8 mouse cellular contexts compared by ENCODE assay signal in the genomic region with DNA sequence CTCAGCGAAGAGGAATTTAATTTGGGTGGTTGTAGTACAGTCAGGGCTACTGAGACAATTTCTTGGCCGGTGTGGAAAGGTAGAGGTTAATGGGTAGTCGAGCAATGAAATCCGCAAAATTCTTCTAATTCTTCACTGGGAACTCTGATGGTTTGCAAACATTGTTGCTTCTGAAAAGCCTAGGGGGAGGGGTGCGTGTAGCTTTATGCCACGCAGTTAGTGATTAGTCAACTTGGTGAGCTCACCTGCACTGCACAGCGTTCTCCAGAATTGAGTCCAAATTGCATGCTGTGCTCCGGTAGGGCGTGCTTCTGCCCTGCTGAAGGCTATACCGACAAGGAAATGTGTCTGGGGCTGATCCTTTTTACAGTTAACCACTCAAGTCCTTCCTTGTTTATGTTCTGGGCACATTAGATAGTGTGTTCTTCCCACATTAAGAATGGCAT. TPM values are rescaled to one million over a fixed set of nuclear protein-coding genes. Genes with fewer than 3 reads are reported as not detected.
A peak's percentile ranks its signal among the peaks of the same experiment; 100 is the strongest.
DNase-seq lines count a peak whose midpoint lies in the region; ATAC-seq and TF ChIP-seq lines count a peak whose summit lies in the region.

No protein-coding gene starts in this region.

- H3K4me2 ChIP-seq in kidney, embryonic 15.5 days = no peak overlapping the region
- peak overlapping the region; percentile 6; the same call in 1 of the 2 replicates for H3K4me2 ChIP-seq in kidney, postnatal 0 days (ENCODE audit: low read length)
- no peak overlapping the region for H3K4me2 ChIP-seq in intestine, embryonic 16.5 days (ENCODE audit: low read depth, low read length)
- no peak overlapping the region for H3K4me2 ChIP-seq in hindbrain, postnatal 0 days (ENCODE audit: low read depth, low read length)

- no peaks in the 10 kb centered on the region for H3K36me3 ChIP-seq in kidney, embryonic 15.5 days
- H3K36me3 ChIP-seq in kidney, postnatal 0 days (ENCODE audit: insufficient read depth, low read length) = no peaks in the 10 kb centered on the region
- H3K36me3 ChIP-seq in intestine, embryonic 16.5 days (ENCODE audit: control insufficient read depth, insufficient read depth, low read length) = no peaks in the 10 kb centered on the region
- H3K36me3 ChIP-seq in hindbrain, postnatal 0 days (ENCODE audit: insufficient read depth, low read length) = no peaks in the 10 kb centered on the region

- peak; percentile 66 for DNase-seq in kidney, adult 18-20 months
- DNase-seq in kidney, postnatal 0 days (ENCODE audit: low spot score) = peak; percentile 35
- DNase-seq in gastrocnemius, adult 8-10 months (ENCODE audit: low spot score in 2 of 2) = no peak
- no peak for DNase-seq in hindbrain, postnatal 0 days (ENCODE audit: low spot score)

- H3K4me1 ChIP-seq in kidney, embryonic 15.5 days = peaks cover 13% of the 10 kb centered on the region; the same call in 1 of the 2 replicates
- no peaks in the 10 kb centered on the region for H3K4me1 ChIP-seq in kidney, postnatal 0 days (replicated peaks; ENCODE audit: insufficient read depth, low read length)
- no peaks in the 10 kb centered on the region for H3K4me1 ChIP-seq in intestine, embryonic 16.5 days (ENCODE audit: control insufficient read depth, insufficient read depth, low read length)
- H3K4me1 ChIP-seq in hindbrain, postnatal 0 days (ENCODE audit: insufficient read depth, low read length) = no peaks in the 10 kb centered on the region

- no peak for TF ChIP-seq CTCF in kidney, postnatal 0 days (IDR thresholded peaks at IDR 0.05; ENCODE audit: low read depth)
- TF ChIP-seq CTCF in hindbrain, postnatal 0 days (IDR thresholded peaks at IDR 0.05; ENCODE audit: low read depth) = no peak

- WGBS in kidney, embryonic 15.5 days = 56% methylated on average over 10 of the region's 10 CpGs
- 38% methylated on average over 10 of the region's 10 CpGs for WGBS in kidney, postnatal 0 days
- 36% methylated on average over 10 of the region's 10 CpGs for WGBS in intestine, embryonic 16.5 days
- WGBS in hindbrain, postnatal 0 days = 56% methylated on average over 10 of the region's 10 CpGs

- no peak for ATAC-seq in kidney, embryonic 15.5 days (replicated peaks; ENCODE audit: low FRiP score)
- ATAC-seq in activated CD4-positive, CD25-positive, alpha-beta regulatory T cell, adult 4 months = peak; percentile 28
- ATAC-seq in kidney, postnatal 0 days (replicated peaks; ENCODE audit: low FRiP score, low read depth) = no peak
- ATAC-seq in monocyte, adult 5-6 weeks (replicated peaks; ENCODE audit: insufficient number of reproducible peaks, low FRiP score, low TSS enrichment, poor library complexity, severe bottlenecking) = 0 out of 2 replicates have a peak, but pooled peaks have one; percentile 14
- ATAC-seq in intestine, embryonic 16.5 days = no peak
- ATAC-seq in hindbrain, postnatal 0 days = no peak

- H3K27ac ChIP-seq in kidney, embryonic 15.5 days = no peak overlapping the region
- no peak overlapping the region for H3K27ac ChIP-seq in kidney, postnatal 0 days
- H3K27ac ChIP-seq in intestine, embryonic 16.5 days (ENCODE audit: low read length) = no peak overlapping the region
- no peak overlapping the region for H3K27ac ChIP-seq in hindbrain, postnatal 0 days

- H3K9me3 ChIP-seq in kidney, embryonic 15.5 days (replicated peaks) = no peaks in the 10 kb centered on the region
- H3K9me3 ChIP-seq in kidney, postnatal 0 days (replicated peaks; ENCODE audit: low read length) = no peaks in the 10 kb centered on the region
- no peaks in the 10 kb centered on the region for H3K9me3 ChIP-seq in intestine, embryonic 16.5 days (ENCODE audit: control insufficient read depth, low read length)
- H3K9me3 ChIP-seq in hindbrain, postnatal 0 days (ENCODE audit: low read length) = no peaks in the 10 kb centered on the region

- no peak overlapping the region for H3K9ac ChIP-seq in kidney, embryonic 15.5 days
- H3K9ac ChIP-seq in kidney, postnatal 0 days (ENCODE audit: low read depth, low read length) = no peak overlapping the region
- no peak overlapping the region for H3K9ac ChIP-seq in intestine, embryonic 16.5 days (ENCODE audit: low read depth, low read length)
- H3K9ac ChIP-seq in hindbrain, postnatal 0 days (replicated peaks; ENCODE audit: low read length) = no peak overlapping the region

- H3K4me3 ChIP-seq in kidney, embryonic 15.5 days (replicated peaks) = no peak overlapping the region
- no peak overlapping the region for H3K4me3 ChIP-seq in kidney, postnatal 0 days (replicated peaks; ENCODE audit: low read depth, low read length)
- H3K4me3 ChIP-seq in intestine, embryonic 16.5 days (ENCODE audit: low read length) = no peak overlapping the region
- H3K4me3 ChIP-seq in hindbrain, postnatal 0 days (ENCODE audit: low read length) = no peak overlapping the region

- H3K27me3 ChIP-seq in kidney, embryonic 15.5 days = no peaks in the 10 kb centered on the region
- H3K27me3 ChIP-seq in kidney, postnatal 0 days (ENCODE audit: insufficient read depth, low read length) = no peaks in the 10 kb centered on the region
- H3K27me3 ChIP-seq in intestine, embryonic 16.5 days (replicated peaks; ENCODE audit: control insufficient read depth, insufficient read depth, low read length) = no peaks in the 10 kb centered on the region
- no peaks in the 10 kb centered on the region for H3K27me3 ChIP-seq in hindbrain, postnatal 0 days (ENCODE audit: insufficient read depth, low read length)

RNA-seq across cellular contexts. Expression of gene Nab1, which starts 1.2 kb away (rescaled TPM):
- polyA plus RNA-seq in kidney, embryonic 15.5 days (2015; fragmentation: Nextera tagmentation; extraction: Ambion mirVana) = 18.1 and 19.3 TPM in 2 replicates
- 10 to 100 TPM; 25.7 to 26.4 TPM for polyA plus RNA-seq in activated CD4-positive, CD25-positive, alpha-beta regulatory T cell, adult 4 months (2017; shearing (Covaris generic))
- polyA plus RNA-seq in kidney, postnatal 0 days (2015; fragmentation: Nextera tagmentation; extraction: Ambion mirVana) = 15.6 and 15.9 TPM in 2 replicates
- total RNA-seq in monocyte, adult 5-6 weeks (2017) = 184 to 207 TPM (median 199 TPM) in 3 replicates
- 4.6 and 5.3 TPM in 2 replicates for polyA plus RNA-seq in intestine, embryonic 16.5 days (2015; fragmentation: Nextera tagmentation; extraction: Ambion mirVana)
- total RNA-seq in gastrocnemius, adult 8-10 months (2022) = 10 to 100 TPM in 2 of 4 experiments, 1 to 10 TPM in 2; 9.2 to 11.5 (median 10.4) TPM
- 15.7 and 15.8 TPM in 2 replicates for total RNA-seq in hindbrain, postnatal 0 days (2014; rRNA removed)
- polyA plus RNA-seq in hindbrain, postnatal 0 days (2015; fragmentation: Nextera tagmentation; extraction: Ambion mirVana) = 9.8 TPM in 2 replicates

Comparison
In these comparisons a context has a peak if more than half of its experiments do, and no peak if none do; other contexts are left out.
1. DNase-seq: peak in kidney, adult 18-20 months (single experiment) and kidney, postnatal 0 days (single experiment); none in gastrocnemius, adult 8-10 months (0 of 2) and hindbrain, postnatal 0 days (single experiment).
2. ATAC-seq: peak in activated CD4-positive, CD25-positive, alpha-beta regulatory T cell, adult 4 months (single experiment) and monocyte, adult 5-6 weeks (single experiment); none in kidney, embryonic 15.5 days (single experiment), kidney, postnatal 0 days (single experiment), intestine, embryonic 16.5 days (single experiment) and hindbrain, postnatal 0 days (single experiment).